Mouse (Mus musculus): ENCODE measurements around the gene Sry. TPM values are rescaled to one million over a fixed set of nuclear protein-coding genes. Genes with fewer than 3 reads are reported as not detected.

Gene Sry
- polyA plus RNA-seq (2012; rRNA removed), result not detected in 2 replicates

- Histone ChIP-seq H3K4me1 (ENCODE audit: control insufficient read depth, insufficient read depth, low read length) (no peaks in the 10 kb centered on the region), H3K36me3 (ENCODE audit: control insufficient read depth, insufficient read depth, low read length) (no peaks in the 10 kb centered on the region), H3K27ac (ENCODE audit: insufficient read depth, low read depth, low read length) (no peak within 1 kb of the TSS), H3K27me3 (replicated peaks; ENCODE audit: control insufficient read depth, insufficient read depth, low read length) (no peaks in the 10 kb centered on the region), H3K4me3 (ENCODE audit: insufficient read depth, low read depth, low read length) (no peak within 1 kb of the TSS)
- 58% methylated on average over 2 of the region's 2 CpGs for WGBS
- TF ChIP-seq CTCF (conservative IDR thresholded peaks at IDR 0.05; ENCODE audit: insufficient read depth, insufficient read length, low read depth, low read length) (no peak), POLR2A (IDR thresholded peaks at IDR 0.05; ENCODE audit: low read depth, low read length) (no peak)
- no peak for DNase-seq
Observed at GRCm38 (mm10) chrY:2663558-2663957, at the start of gene Sry. Gene Sry, minus strand, starts transcription at chrY:2663658.

Other genes starting within 250 kb of the Sry start
- not detected in 2 replicates for gene H2al2c, start 64.6 kb downstream of the Sry start, polyA plus RNA-seq (2012; rRNA removed)
- gene H2al2b, start 57.0 kb upstream of the Sry start, polyA plus RNA-seq (2012; rRNA removed), result not detected in 2 replicates
- not detected in 2 replicates for gene Gm4064, start 132.5 kb upstream of the Sry start, polyA plus RNA-seq (2012; rRNA removed)
- gene Rbmy, start 167.0 kb upstream of the Sry start, polyA plus RNA-seq (2012; rRNA removed), result not detected in 2 replicates
- gene Gm10256, start 167.0 kb upstream of the Sry start, polyA plus RNA-seq (2012; rRNA removed), result not detected in 2 replicates
- gene Gm10352, start 237.3 kb upstream of the Sry start, polyA plus RNA-seq (2012; rRNA removed), result not detected in 2 replicates

Data from kidney, adult 2 months (tissue).